Mouse (Mus musculus) midbrain, embryonic 13.5 days (tissue): ENCODE measurements around the gene Astn2. TPM values are rescaled to one million over a fixed set of nuclear protein-coding genes. Genes with fewer than 3 reads are reported as not detected.

ENCODE experiments used
- ATAC-seq: fragments of 200-750 bp; cut with Nextera tagmentation; 2 replicates; pipeline ENCODE4 v1.8.0; 2017; ENCODE audit warnings: mild to moderate bottlenecking, moderate TSS enrichment, moderate library complexity
- H3K27ac ChIP-seq: fragments of 300-500 bp; sonication (generic); 2 replicates; pipeline ENCODE4 v1.5.1; 2015; ENCODE audit warnings: inconsistent platforms, mild to moderate bottlenecking, moderate library complexity
- H3K27me3 ChIP-seq: fragments of 300-500 bp; sonication (generic); 2 replicates; pipeline ENCODE4 v1.6.1; 2015; ENCODE audit warnings: mild to moderate bottlenecking, inconsistent platforms
- H3K36me3 ChIP-seq: fragments of 300-500 bp; sonication (generic); 2 replicates; pipeline ENCODE4 v1.6.1; 2015; ENCODE audit warnings: mild to moderate bottlenecking, inconsistent platforms
- H3K4me1 ChIP-seq: fragments of 300-500 bp; sonication (generic); replicated peaks from 2 replicates; pipeline ENCODE4 v1.6.1; 2015; ENCODE audit warnings: inconsistent platforms
- H3K4me2 ChIP-seq: fragments of 300-500 bp; sonication (generic); replicated peaks from 2 replicates; pipeline ENCODE4 v1.6.1; 2015; ENCODE audit warnings: moderate library complexity, mild to moderate bottlenecking, inconsistent platforms
- H3K4me3 ChIP-seq: fragments of 300-500 bp; sonication (generic); replicated peaks from 2 replicates; pipeline ENCODE4 v1.5.1; 2015; ENCODE audit warnings: mild to moderate bottlenecking, inconsistent platforms
- H3K9ac ChIP-seq: fragments of 300-500 bp; sonication (generic); replicated peaks from 2 replicates; pipeline ENCODE4 v1.6.1; 2015; ENCODE audit warnings: mild to moderate bottlenecking, inconsistent platforms
- H3K9me3 ChIP-seq: fragments of 300-500 bp; sonication (generic); 2 replicates; pipeline ENCODE4 v1.6.1; 2016; ENCODE audit warnings: mild to moderate bottlenecking, inconsistent platforms
- WGBS: fragments of 180-500 bp; shearing (Covaris S2); methylation state at CpG from one replicate; pipeline ENCODE4 v1.1.7; 2015; 5-methylcytosine and 5-hydroxymethylcytosine counted together
- polyA plus RNA-seq: library from polyadenylated mRNA; unstranded; fragments of >200 nt; fragmentation: Nextera tagmentation; extraction: Ambion mirVana; gene quantifications from 2 replicates; pipeline ENCODE4 v1.2.1, GENCODE M21; 2015

The Astn2 gene
- polyA plus RNA-seq, 1 experiment from 2014 or later: 3.0 TPM

- Histone ChIP-seq H3K4me2 (no peak overlapping the region), H3K4me3 (no peak overlapping the region), H3K4me1 (peaks cover 9% of the 10 kb centered on the region), H3K9me3 (no peaks in the 10 kb centered on the region), H3K27me3 (peaks cover 6% of the 10 kb centered on the region; the same call in 1 of the 2 replicates), H3K27ac (no peak overlapping the region), H3K9ac (no peak overlapping the region), H3K36me3 (no peaks in the 10 kb centered on the region)
- 84% methylated on average over 4 of the region's 4 CpGs for WGBS
- no peak for ATAC-seq
Measured at GRCm38 (mm10) chr4:66029901-66030300, 374.5 kb downstream of the Astn2 start.

DNA sequence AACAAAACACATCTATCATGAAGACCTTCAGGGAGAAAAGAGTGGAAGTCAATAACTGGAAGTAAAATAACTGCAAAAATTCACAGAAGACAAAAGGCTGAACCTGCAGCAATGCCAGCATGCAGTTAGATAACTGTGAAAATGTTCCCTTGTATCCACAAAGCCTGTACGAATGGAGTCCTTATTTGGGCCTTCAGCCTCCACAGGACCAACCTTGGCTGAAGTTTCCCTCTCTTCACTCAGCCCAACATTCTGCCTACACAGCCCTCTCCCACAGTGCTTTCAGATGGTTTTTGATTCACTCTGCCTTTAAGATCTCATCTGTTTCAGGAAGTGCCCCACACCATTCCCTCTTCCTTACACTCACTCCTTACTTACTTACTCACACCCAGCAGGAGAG, 376.5 kb downstream of the Astn2 start:
- H3K4me3 ChIP-seq: no peak overlapping the region
- no peak for ATAC-seq
- WGBS: 84% methylated on average over 1 of the region's 1 CpGs
- H3K4me2 ChIP-seq: no peak overlapping the region
- H3K9me3 ChIP-seq: no peaks in the 10 kb centered on the region
- no peaks in the 10 kb centered on the region for H3K36me3 ChIP-seq
- no peak overlapping the region for H3K9ac ChIP-seq
- H3K4me1 ChIP-seq: peaks cover 11% of the 10 kb centered on the region
- no peak overlapping the region for H3K27ac ChIP-seq
- peaks cover 6% of the 10 kb centered on the region; the same call in 1 of the 2 replicates for H3K27me3 ChIP-seq

GRCm38 (mm10) chr4:66025393-66026062, 378.9 kb downstream of the Astn2 start:
- H3K4me1 ChIP-seq: peaks cover 11% of the 10 kb centered on the region
- H3K36me3 ChIP-seq: no peaks in the 10 kb centered on the region
- peak overlapping the region; percentile 15; the same call in 1 of the 2 replicates for H3K4me2 ChIP-seq
- H3K27ac ChIP-seq: peak overlapping the region; percentile 53
- peak; percentile 88 for ATAC-seq
- H3K9me3 ChIP-seq: no peaks in the 10 kb centered on the region
- H3K27me3 ChIP-seq: peaks cover 6% of the 10 kb centered on the region; the same call in 1 of the 2 replicates
- no peak overlapping the region for H3K9ac ChIP-seq
- H3K4me3 ChIP-seq: no peak overlapping the region
- 7% methylated on average over 8 of the region's 8 CpGs for WGBS

DNA sequence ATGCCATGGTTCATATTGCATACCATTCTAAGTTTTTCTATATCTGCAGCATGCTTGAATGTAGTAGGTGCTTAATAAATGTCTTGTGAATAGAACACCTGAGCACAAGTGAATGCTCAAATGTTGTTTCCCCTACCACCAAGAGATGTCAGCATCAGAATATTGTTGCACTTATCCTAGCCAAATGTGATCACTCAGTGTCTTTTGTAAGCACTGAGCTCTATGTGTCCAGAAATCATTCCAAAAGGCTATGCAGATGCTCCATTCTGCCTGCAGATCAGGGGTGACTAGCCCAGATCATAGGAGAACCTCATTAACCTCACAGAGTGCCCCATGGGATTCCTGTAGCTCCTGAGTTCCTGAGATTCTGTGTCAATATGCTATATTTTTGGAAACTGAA, 401.5 kb downstream of the Astn2 start:
- no peak overlapping the region for H3K4me3 ChIP-seq
- H3K9me3 ChIP-seq: no peaks in the 10 kb centered on the region
- no peaks in the 10 kb centered on the region for H3K4me1 ChIP-seq
- no peaks in the 10 kb centered on the region for H3K36me3 ChIP-seq
- H3K9ac ChIP-seq: no peak overlapping the region
- no peak for ATAC-seq
- no peaks in the 10 kb centered on the region for H3K27me3 ChIP-seq
- no peak overlapping the region for H3K27ac ChIP-seq
- H3K4me2 ChIP-seq: no peak overlapping the region

DNA sequence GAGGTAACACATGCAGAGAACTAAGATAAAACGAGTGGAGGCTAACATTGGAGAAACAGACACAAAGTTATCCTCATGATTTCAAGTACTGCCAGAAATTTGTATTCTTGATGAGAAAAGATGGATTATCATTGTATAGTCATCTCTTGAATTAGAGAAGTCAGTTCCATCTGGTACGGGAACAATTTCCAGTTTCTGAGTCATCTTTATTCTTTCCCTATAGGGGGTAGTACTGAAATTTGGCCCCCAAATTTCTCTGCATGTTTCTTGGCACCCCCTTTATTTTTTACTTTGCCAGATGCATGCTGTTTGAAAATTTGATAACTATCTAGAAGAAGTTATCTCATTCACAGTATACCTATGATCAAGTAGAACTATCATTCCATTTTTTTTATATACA, 420.8 kb downstream of the Astn2 start:
- H3K4me2 ChIP-seq: no peak overlapping the region
- H3K9ac ChIP-seq: no peak overlapping the region
- H3K4me3 ChIP-seq: no peak overlapping the region
- H3K9me3 ChIP-seq: no peaks in the 10 kb centered on the region
- no peaks in the 10 kb centered on the region for H3K36me3 ChIP-seq
- H3K4me1 ChIP-seq: no peaks in the 10 kb centered on the region
- no peak overlapping the region for H3K27ac ChIP-seq
- ATAC-seq: no peak
- H3K27me3 ChIP-seq: no peaks in the 10 kb centered on the region
- WGBS: 89% methylated on average over 2 of the region's 2 CpGs

- Histone ChIP-seq H3K27ac (no peak overlapping the region), H3K4me3 (no peak overlapping the region), H3K4me1 (no peaks in the 10 kb centered on the region), H3K36me3 (no peaks in the 10 kb centered on the region), H3K4me2 (no peak overlapping the region), H3K9me3 (no peaks in the 10 kb centered on the region), H3K27me3 (no peaks in the 10 kb centered on the region), H3K9ac (no peak overlapping the region)
- no peak for ATAC-seq
- WGBS: 67% methylated on average over 4 of the region's 4 CpGs
Measured at GRCm38 (mm10) chr4:65982882-65983281, 421.5 kb downstream of the Astn2 start.

- no peak overlapping the region for H3K4me2 ChIP-seq
- no peak overlapping the region for H3K27ac ChIP-seq
- no peaks in the 10 kb centered on the region for H3K4me1 ChIP-seq
- no peak overlapping the region for H3K4me3 ChIP-seq
- no peaks in the 10 kb centered on the region for H3K36me3 ChIP-seq
- H3K9ac ChIP-seq: no peak overlapping the region
- 78% methylated on average over 3 of the region's 3 CpGs for WGBS
- no peaks in the 10 kb centered on the region for H3K9me3 ChIP-seq
- no peaks in the 10 kb centered on the region for H3K27me3 ChIP-seq
- no peak for ATAC-seq
Measured at GRCm38 (mm10) chr4:65976251-65976650, 428.2 kb downstream of the Astn2 start.

DNA sequence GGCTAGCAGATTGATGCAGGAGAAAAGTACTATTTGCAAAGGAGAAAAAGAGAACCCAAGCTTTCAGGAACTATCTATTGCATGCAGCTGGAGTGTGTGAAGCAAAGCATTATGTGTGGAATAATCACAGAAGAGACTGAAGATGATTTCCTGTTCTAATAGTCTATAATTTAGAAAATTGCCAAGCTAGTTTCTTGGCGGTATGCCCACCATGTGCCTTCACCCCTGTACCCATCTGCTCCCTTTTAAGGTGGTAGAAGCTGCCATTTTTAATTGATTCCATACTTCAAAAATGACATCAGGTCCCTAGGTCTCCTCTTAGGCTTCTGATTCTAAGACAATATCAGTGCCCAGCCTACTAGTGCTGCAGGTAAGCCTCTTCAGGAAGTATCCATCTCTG, 432.0 kb downstream of the Astn2 start:
- no peak overlapping the region for H3K9ac ChIP-seq
- no peaks in the 10 kb centered on the region for H3K27me3 ChIP-seq
- H3K9me3 ChIP-seq: no peaks in the 10 kb centered on the region
- no peaks in the 10 kb centered on the region for H3K36me3 ChIP-seq
- no peak overlapping the region for H3K27ac ChIP-seq
- H3K4me2 ChIP-seq: no peak overlapping the region
- 91% methylated on average over 1 of the region's 1 CpGs for WGBS
- ATAC-seq: no peak
- no peaks in the 10 kb centered on the region for H3K4me1 ChIP-seq
- H3K4me3 ChIP-seq: no peak overlapping the region

- WGBS: 75% methylated on average over 2 of the region's 2 CpGs
- no peak overlapping the region for H3K9ac ChIP-seq
- ATAC-seq: no peak
Measured at GRCm38 (mm10) chr4:65969318-65969717, 435.1 kb downstream of the Astn2 start.

GRCm38 (mm10) chr4:65964604-65965003, 439.8 kb downstream of the Astn2 start:
- H3K27ac ChIP-seq: no peak overlapping the region
- H3K4me3 ChIP-seq: no peak overlapping the region
- H3K9ac ChIP-seq: no peak overlapping the region
- no peaks in the 10 kb centered on the region for H3K4me1 ChIP-seq
- no peaks in the 10 kb centered on the region for H3K36me3 ChIP-seq
- no peak overlapping the region for H3K4me2 ChIP-seq
- WGBS: 77% methylated on average over 3 of the region's 3 CpGs
- H3K27me3 ChIP-seq: no peaks in the 10 kb centered on the region
- ATAC-seq: no peak
- no peaks in the 10 kb centered on the region for H3K9me3 ChIP-seq

More at GRCm38 (mm10) chr4:65969318-65969717, 435.1 kb downstream of the Astn2 start:
- H3K36me3 ChIP-seq: no peaks in the 10 kb centered on the region
- no peaks in the 10 kb centered on the region for H3K27me3 ChIP-seq
- H3K27ac ChIP-seq: no peak overlapping the region
- H3K9me3 ChIP-seq: no peaks in the 10 kb centered on the region
- H3K4me2 ChIP-seq: no peak overlapping the region
- H3K4me3 ChIP-seq: no peak overlapping the region
- H3K4me1 ChIP-seq: no peaks in the 10 kb centered on the region

DNA sequence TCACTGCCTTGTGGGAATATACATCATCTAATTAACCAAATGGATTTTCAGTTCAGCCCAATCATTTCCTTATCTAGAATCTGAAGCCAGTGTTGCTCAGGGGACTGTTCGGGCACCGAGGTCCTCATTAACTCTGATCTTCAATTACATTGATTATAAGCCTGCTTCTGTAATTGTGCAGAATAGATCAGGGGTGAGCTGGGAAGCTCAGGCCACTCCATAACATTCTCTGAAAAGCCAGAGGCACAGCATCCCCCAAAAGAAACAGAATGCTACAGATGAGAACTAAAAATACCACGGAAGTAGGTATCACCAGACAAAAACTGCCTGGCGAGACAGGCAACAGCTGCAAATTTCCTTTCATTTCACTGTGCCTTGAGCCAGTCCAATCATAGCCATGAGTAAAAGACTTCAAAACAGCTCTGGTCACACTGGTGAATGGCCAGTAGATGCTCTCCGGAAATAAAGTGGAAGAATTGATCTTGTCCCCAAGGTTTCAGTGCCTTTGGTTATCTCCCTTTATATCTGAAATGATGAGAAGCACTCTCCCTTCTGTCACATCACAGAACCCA, 445.1 kb downstream of the Astn2 start:
- WGBS: 72% methylated on average over 5 of the region's 5 CpGs
- H3K27ac ChIP-seq: peak overlapping the region; percentile 47; the same call in 1 of the 2 replicates
- no peak overlapping the region for H3K4me3 ChIP-seq

DNA sequence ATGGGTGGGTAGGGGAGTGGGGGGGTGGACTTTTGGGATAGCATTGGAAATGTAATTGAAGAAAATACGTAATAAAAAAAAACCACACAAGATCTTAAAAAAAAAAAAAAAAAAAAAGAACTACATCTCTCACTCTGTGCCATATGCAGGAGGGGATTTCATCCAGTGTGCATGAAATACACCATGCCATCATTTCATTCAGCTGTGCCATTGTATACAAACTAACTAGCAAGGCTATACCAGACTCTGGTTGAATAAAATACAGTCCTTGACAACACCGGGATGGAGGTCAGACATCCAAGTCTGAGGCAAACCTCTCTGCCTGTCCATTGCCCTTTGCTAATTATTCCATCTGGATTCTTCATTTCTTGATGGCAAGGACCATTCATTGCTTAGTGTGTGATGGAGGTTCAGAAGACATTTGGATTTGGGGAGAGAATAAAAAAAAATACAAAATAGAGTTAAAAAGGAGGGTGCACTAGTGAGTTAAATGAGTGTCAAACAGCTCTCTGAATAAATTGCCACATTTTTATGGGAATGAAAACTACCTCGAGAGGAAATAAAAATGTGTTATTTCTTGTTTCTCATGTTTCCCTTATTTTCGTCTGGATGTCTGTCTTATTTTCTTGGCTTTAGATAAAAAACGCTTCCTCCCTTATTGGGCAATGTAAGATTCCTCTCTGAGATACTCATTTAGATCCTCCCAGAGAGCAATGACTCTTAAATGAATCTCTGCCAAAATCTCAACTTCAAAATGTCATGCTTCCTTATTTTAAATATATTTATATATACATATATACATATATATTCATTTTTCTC, 445.8 kb downstream of the Astn2 start:
- Histone ChIP-seq H3K27ac (no peak overlapping the region), H3K4me3 (no peak overlapping the region), H3K27me3 (no peaks in the 10 kb centered on the region), H3K9ac (no peak overlapping the region), H3K9me3 (no peaks in the 10 kb centered on the region), H3K4me1 (0 out of 2 replicates have a peak, but pooled peaks cover 5% of the 10 kb centered on the region), H3K4me2 (no peak overlapping the region), H3K36me3 (no peaks in the 10 kb centered on the region)
- 86% methylated on average over 5 of the region's 5 CpGs for WGBS
- ATAC-seq: no peak

More for the DNA sequence above, 445.1 kb downstream of the Astn2 start:
- Histone ChIP-seq H3K9ac (no peak overlapping the region), H3K27me3 (no peaks in the 10 kb centered on the region), H3K4me2 (no peak overlapping the region), H3K4me1 (0 out of 2 replicates have a peak, but pooled peaks cover 5% of the 10 kb centered on the region), H3K36me3 (no peaks in the 10 kb centered on the region), H3K9me3 (no peaks in the 10 kb centered on the region)
- no peak for ATAC-seq
